Mouse (Mus musculus): ENCODE data around the gene Angptl6.

Gene Angptl6

GRCm38 (mm10) chr9:20887191-20887590 lies 7.7 kb upstream of the Angptl6 start:
- no peak for DNase-seq (ENCODE audit: low read depth, low spot score)

GRCm38 (mm10) chr9:20886563-20886962 lies 7.0 kb upstream of the Angptl6 start:
- no peak for DNase-seq (ENCODE audit: low read depth, low spot score)

GRCm38 (mm10) chr9:20878710-20879065 lies 839 bp downstream of the Angptl6 start:
- DNase-seq (ENCODE audit: low read depth, low spot score): no peak

GRCm38 (mm10) chr9:20878041-20878709 lies 1.4 kb downstream of the Angptl6 start:
- peak; percentile 100 for DNase-seq (ENCODE audit: low read depth, low spot score)

- no peak for DNase-seq (ENCODE audit: low read depth, low spot score)
Observed at GRCm38 (mm10) chr9:20877118-20878040, 2.1 kb downstream of the Angptl6 start.

GRCm38 (mm10) chr9:20876318-20877117 lies 3.0 kb downstream of the Angptl6 start:
- no peak for DNase-seq (ENCODE audit: low read depth, low spot score)

GRCm38 (mm10) chr9:20875021-20875790 lies 4.3 kb downstream of the Angptl6 start:
- DNase-seq (ENCODE audit: low read depth, low spot score): no peak

- no peak for DNase-seq (ENCODE audit: low read depth, low spot score)
Observed at GRCm38 (mm10) chr9:20873521-20873920, 6.0 kb downstream of the Angptl6 start.

- DNase-seq (ENCODE audit: low read depth, low spot score): no peak
Observed at GRCm38 (mm10) chr9:20872991-20873390, 6.5 kb downstream of the Angptl6 start.

- no peak for DNase-seq (ENCODE audit: low read depth, low spot score)
Observed at GRCm38 (mm10) chr9:20870211-20871173, 9.0 kb downstream of the Angptl6 start.

- DNase-seq (ENCODE audit: low read depth, low spot score): no peak
Observed at GRCm38 (mm10) chr9:20869246-20869645, 10.3 kb downstream of the Angptl6 start.

GRCm38 (mm10) chr9:20868448-20869001 lies 11.0 kb downstream of the Angptl6 start, which contains the start of gene A230050P20Rik:
TSS of gene A230050P20Rik (plus strand) at chr9:20868642.
- no peak for DNase-seq (ENCODE audit: low read depth, low spot score)

GRCm38 (mm10) chr9:20866879-20867278 lies 12.6 kb downstream of the Angptl6 start:
- DNase-seq (ENCODE audit: low read depth, low spot score): no peak

- no peak for DNase-seq (ENCODE audit: low read depth, low spot score)
Observed at GRCm38 (mm10) chr9:20862225-20862624, 17.3 kb downstream of the Angptl6 start.

GRCm38 (mm10) chr9:20861821-20862220 lies 17.7 kb downstream of the Angptl6 start:
- peak; percentile 37 for DNase-seq (ENCODE audit: low read depth, low spot score)

- DNase-seq (ENCODE audit: low read depth, low spot score): no peak
Observed at GRCm38 (mm10) chr9:20859926-20860325, 19.6 kb downstream of the Angptl6 start.

GRCm38 (mm10) chr9:20857131-20857530 lies 22.4 kb downstream of the Angptl6 start:
- peak; percentile 66 for DNase-seq (ENCODE audit: low read depth, low spot score)

- DNase-seq (ENCODE audit: low read depth, low spot score): no peak
Observed at GRCm38 (mm10) chr9:20850179-20850578, 29.3 kb downstream of the Angptl6 start.

GRCm38 (mm10) chr9:20842670-20843069 lies 36.9 kb downstream of the Angptl6 start:
- DNase-seq (ENCODE audit: low read depth, low spot score): peak; percentile 7

GRCm38 (mm10) chr9:20842211-20842610 lies 37.3 kb downstream of the Angptl6 start:
- no peak for DNase-seq (ENCODE audit: low read depth, low spot score)
